Mouse (Mus musculus) heart, adult 2 months (tissue): Measurements from ENCODE around the gene Kcnmb2.

Experiments used
- CTCF ChIP-seq: fragments of 200-600 bp; IDR thresholded peaks from 2 replicates; pipeline ENCODE4 v1.8.1; 2022; ENCODE audit warnings: antibody characterized with exemption, mild to moderate bottlenecking, moderate library complexity
- EP300 ChIP-seq: fragments of 200-500 bp; IDR thresholded peaks from 2 replicates; pipeline ENCODE4 v1.6.1; 2011; ENCODE audit warnings: low read depth, low read length, control low read depth; ENCODE audit not compliant: insufficient read depth
- POLR2A ChIP-seq: fragments of 200-500 bp; IDR thresholded peaks from 2 replicates; pipeline ENCODE4 v1.6.1; 2011; ENCODE audit warnings: mild to moderate bottlenecking, low read depth, low read length, control low read depth; ENCODE audit not compliant: insufficient read depth

GRCm38 (mm10) chr3:32012205-32012931 lies 110.1 kb downstream of the Kcnmb2 start:
- TF ChIP-seq CTCF = no peak
- no peak for TF ChIP-seq POLR2A
- TF ChIP-seq EP300 = no peak
